Mouse (Mus musculus): ENCODE results near the gene Vmn1r175. TPM values are rescaled to one million over a fixed set of nuclear protein-coding genes. Genes with fewer than 3 reads are reported as not detected.

Vmn1r175 gene
- not detected for polyA plus RNA-seq (2014; fragmentation: Illumina TruSeq; extraction: RNeasy Lipid Tissue Mini Kit (QIAGEN cat#74804); ENCODE audit: low read depth, low replicate concordance)

GRCm38 (mm10) chr7:23810543-23810942 lies at the start of gene Vmn1r175:
TSS of gene Vmn1r175 (minus strand) at chr7:23810643.

DNA sequence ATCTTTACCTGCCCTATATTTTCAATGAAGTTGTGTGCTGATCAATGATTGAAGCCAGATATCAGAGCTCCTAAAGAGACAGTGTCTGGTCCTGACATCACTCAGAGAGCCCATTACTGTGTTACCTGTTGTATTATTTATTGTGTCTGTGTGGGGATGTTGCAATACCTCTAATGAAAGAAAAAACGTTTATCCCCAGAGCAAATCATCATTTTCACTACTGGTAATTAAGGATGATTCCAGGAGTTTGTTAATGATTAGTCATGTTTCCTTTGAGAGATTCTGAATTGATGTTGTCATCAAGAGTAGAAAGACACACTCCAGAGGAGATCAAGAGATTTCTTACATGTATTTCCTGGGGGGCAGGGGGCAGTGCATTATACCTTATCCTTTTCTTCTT lies 26.8 kb upstream of the Vmn1r175 start, which contains the start of gene Vmn1r176:
Vmn1r176 (minus strand) TSS at position 101 of the 400 bp plus-strand sequence.

Other genes starting within 250 kb of the Vmn1r175 start
- not detected for gene Vmn1r169, start 235.1 kb downstream of the Vmn1r175 start, polyA plus RNA-seq (2014; fragmentation: Illumina TruSeq; extraction: RNeasy Lipid Tissue Mini Kit (QIAGEN cat#74804); ENCODE audit: low read depth, low replicate concordance)
- gene Vmn1r170, start 204.5 kb downstream of the Vmn1r175 start, polyA plus RNA-seq (2014; fragmentation: Illumina TruSeq; extraction: RNeasy Lipid Tissue Mini Kit (QIAGEN cat#74804); ENCODE audit: low read depth, low replicate concordance), result not detected
- gene Vmn1r171, start 179.9 kb downstream of the Vmn1r175 start, polyA plus RNA-seq (2014; fragmentation: Illumina TruSeq; extraction: RNeasy Lipid Tissue Mini Kit (QIAGEN cat#74804); ENCODE audit: low read depth, low replicate concordance), result not detected
- gene Vmn1r172, start 152.3 kb downstream of the Vmn1r175 start, polyA plus RNA-seq (2014; fragmentation: Illumina TruSeq; extraction: RNeasy Lipid Tissue Mini Kit (QIAGEN cat#74804); ENCODE audit: low read depth, low replicate concordance), result not detected
- gene Vmn1r173, start 109.9 kb downstream of the Vmn1r175 start, polyA plus RNA-seq (2014; fragmentation: Illumina TruSeq; extraction: RNeasy Lipid Tissue Mini Kit (QIAGEN cat#74804); ENCODE audit: low read depth, low replicate concordance), result not detected
- gene Vmn1r174, start 58.4 kb downstream of the Vmn1r175 start, polyA plus RNA-seq (2014; fragmentation: Illumina TruSeq; extraction: RNeasy Lipid Tissue Mini Kit (QIAGEN cat#74804); ENCODE audit: low read depth, low replicate concordance), result not detected
- not detected for gene Vmn1r176, start 26.7 kb upstream of the Vmn1r175 start, polyA plus RNA-seq (2014; fragmentation: Illumina TruSeq; extraction: RNeasy Lipid Tissue Mini Kit (QIAGEN cat#74804); ENCODE audit: low read depth, low replicate concordance)
- not detected for gene Vmn1r177, start 55.8 kb upstream of the Vmn1r175 start, polyA plus RNA-seq (2014; fragmentation: Illumina TruSeq; extraction: RNeasy Lipid Tissue Mini Kit (QIAGEN cat#74804); ENCODE audit: low read depth, low replicate concordance)
- gene Vmn1r178, start 81.4 kb upstream of the Vmn1r175 start, polyA plus RNA-seq (2014; fragmentation: Illumina TruSeq; extraction: RNeasy Lipid Tissue Mini Kit (QIAGEN cat#74804); ENCODE audit: low read depth, low replicate concordance), result not detected
- not detected for gene Vmn1r179, start 116.3 kb upstream of the Vmn1r175 start, polyA plus RNA-seq (2014; fragmentation: Illumina TruSeq; extraction: RNeasy Lipid Tissue Mini Kit (QIAGEN cat#74804); ENCODE audit: low read depth, low replicate concordance)
- not detected for gene Vmn1r180, start 140.0 kb upstream of the Vmn1r175 start, polyA plus RNA-seq (2014; fragmentation: Illumina TruSeq; extraction: RNeasy Lipid Tissue Mini Kit (QIAGEN cat#74804); ENCODE audit: low read depth, low replicate concordance)
- gene Vmn1r181, start 164.0 kb upstream of the Vmn1r175 start, polyA plus RNA-seq (2014; fragmentation: Illumina TruSeq; extraction: RNeasy Lipid Tissue Mini Kit (QIAGEN cat#74804); ENCODE audit: low read depth, low replicate concordance), result 9.7 TPM
- 0.35 TPM for gene V1rd19, start 191.0 kb upstream of the Vmn1r175 start, polyA plus RNA-seq (2014; fragmentation: Illumina TruSeq; extraction: RNeasy Lipid Tissue Mini Kit (QIAGEN cat#74804); ENCODE audit: low read depth, low replicate concordance)
- not detected for gene Vmn1r183, start 242.6 kb upstream of the Vmn1r175 start, polyA plus RNA-seq (2014; fragmentation: Illumina TruSeq; extraction: RNeasy Lipid Tissue Mini Kit (QIAGEN cat#74804); ENCODE audit: low read depth, low replicate concordance)

All from testis, adult 10 weeks (tissue).